Mouse (Mus musculus) liver, adult 2 months (tissue): ENCODE results near the gene Kif22.

Experiments used
- CTCF ChIP-seq: fragments of 200-500 bp; IDR thresholded peaks from 2 replicates; pipeline ENCODE4 v1.5.1; 2011; ENCODE audit warnings: low read depth, low read length, control low read depth
- POLR2A ChIP-seq: fragments of 200-500 bp; IDR thresholded peaks from 2 replicates; pipeline ENCODE4 v1.6.1; 2011; ENCODE audit warnings: low read length, control low read depth; ENCODE audit not compliant: insufficient read depth; ENCODE audit errors: extremely low read depth

DNA sequence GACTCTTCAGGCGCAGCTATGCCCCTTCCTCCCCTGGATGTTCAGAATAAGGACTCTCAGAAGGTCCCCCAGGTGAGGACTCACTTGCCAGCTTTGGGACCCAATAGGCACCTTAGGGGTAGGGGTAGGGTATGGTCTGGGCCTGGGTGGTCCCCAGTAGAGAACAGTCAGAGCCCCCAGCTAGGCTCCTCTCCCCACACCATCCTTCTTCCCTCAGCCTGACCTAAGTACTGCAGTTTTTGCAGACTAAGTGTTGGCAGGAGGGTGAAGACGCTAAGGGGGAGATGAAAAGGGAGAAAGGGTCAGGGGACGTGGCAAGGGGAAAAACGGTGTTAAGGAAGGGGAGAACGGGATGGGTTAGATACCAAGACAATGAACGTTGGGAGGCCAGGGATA lies 24.3 kb downstream of the Kif22 start:
- TF ChIP-seq CTCF (no peak), POLR2A (no peak)
